31 mouse cellular contexts compared by ENCODE assay signal in genomic region chr16:4892171-4892570, GRCm38 (mm10). TPM values are rescaled to one million over a fixed set of nuclear protein-coding genes. Genes with fewer than 3 reads are reported as not detected.
DNase-seq lines count a peak whose midpoint lies in the region; ATAC-seq and TF ChIP-seq lines count a peak whose summit lies in the region.
"Had no signal": no experiment of that assay in that cellular context is flagged by ENCODE, and none has a peak within 500 bp of the region (broad histone marks: within the 10 kb centered on the region; RNA-seq: fewer than 3 reads in every experiment).

No protein-coding gene starts in this region.

- no peak overlapping the region for H3K9ac ChIP-seq in heart, adult 2 months (ENCODE audit: low read depth, low read length)
- H3K9ac ChIP-seq in liver, adult 2 months (ENCODE audit: low read depth, low read length): no peak overlapping the region
- H3K9ac ChIP-seq in liver, postnatal 0 days (replicated peaks): no peak overlapping the region
- H3K9ac ChIP-seq: embryonic facial prominence, embryonic 15.5 days; forebrain, postnatal 0 days; heart, embryonic 15.5 days; hindbrain, embryonic 14.5 days had no signal

- no peak for TF ChIP-seq POLR2A in heart, adult 2 months (IDR thresholded peaks at IDR 0.05; ENCODE audit: insufficient read depth, low read depth, low read length)
- TF ChIP-seq POLR2A in liver, adult 2 months (IDR thresholded peaks at IDR 0.05; ENCODE audit: extremely low read depth, insufficient read depth, low read length): no peak

- peaks cover 2% of the 10 kb centered on the region; the same call in 1 of the 2 replicates for H3K79me2 ChIP-seq in heart, adult 2 months (replicated peaks; ENCODE audit: control insufficient read depth, insufficient read depth, low read length)
- H3K79me2 ChIP-seq in liver, adult 2 months (ENCODE audit: control insufficient read depth, insufficient read depth, low read length): peaks cover 39% of the 10 kb centered on the region; the same call in 1 of the 2 replicates

- no peaks in the 10 kb centered on the region for H3K9me3 ChIP-seq in liver, postnatal 0 days (ENCODE audit: low read length)
- H3K9me3 ChIP-seq: embryonic facial prominence, embryonic 15.5 days; heart, embryonic 15.5 days had no signal

- no peak for ATAC-seq in liver, postnatal 0 days
- ATAC-seq: CD4-positive, CD25-positive, alpha-beta regulatory T cell, adult 4 months; forebrain, embryonic 14.5 days; forebrain, postnatal 0 days; hindbrain, postnatal 0 days; inflammation-experienced regulatory T-cells, adult 6 months; intestine, embryonic 16.5 days; Patski had no signal

- peak overlapping the region; percentile 54 for H3K27ac ChIP-seq in heart, adult 2 months
- peak overlapping the region; percentile 24; the same call in 1 of the 2 replicates for H3K27ac ChIP-seq in liver, adult 2 months (replicated peaks; ENCODE audit: insufficient read depth, low read depth, low read length)
- no peak overlapping the region for H3K27ac ChIP-seq in liver, postnatal 0 days (ENCODE audit: low read depth)
- H3K27ac ChIP-seq: embryonic facial prominence, embryonic 15.5 days; heart, embryonic 15.5 days; hindbrain, embryonic 14.5 days; hindbrain, postnatal 0 days had no signal

- H3K4me1 ChIP-seq in heart, adult 2 months (ENCODE audit: control insufficient read depth, insufficient read depth, low read length): peaks cover 28% of the 10 kb centered on the region
- peaks cover 47% of the 10 kb centered on the region for H3K4me1 ChIP-seq in liver, adult 2 months (ENCODE audit: control insufficient read depth, insufficient read depth, low read length)
- H3K4me1 ChIP-seq in liver, postnatal 0 days (ENCODE audit: insufficient read depth): peaks cover 61% of the 10 kb centered on the region

- H3K36me3 ChIP-seq in heart, adult 2 months (ENCODE audit: control insufficient read depth, insufficient read depth, low read length): peaks cover 43% of the 10 kb centered on the region
- H3K36me3 ChIP-seq in liver, adult 2 months (ENCODE audit: control insufficient read depth, insufficient read depth, low read length): 0 out of 2 replicates have a peak, but pooled peaks cover 2% of the 10 kb centered on the region
- no peaks in the 10 kb centered on the region for H3K36me3 ChIP-seq in liver, postnatal 0 days (replicated peaks; ENCODE audit: insufficient read depth, low read length)
- H3K36me3 ChIP-seq: heart, embryonic 15.5 days had no signal

- H3K27me3 ChIP-seq in heart, adult 2 months (ENCODE audit: control insufficient read depth, insufficient read depth, low read length): no peaks in the 10 kb centered on the region
- H3K27me3 ChIP-seq in liver, adult 2 months (ENCODE audit: control insufficient read depth, insufficient read depth, low read length): no peaks in the 10 kb centered on the region
- H3K27me3 ChIP-seq in liver, postnatal 0 days (ENCODE audit: insufficient read depth, low read length): no peaks in the 10 kb centered on the region
- H3K27me3 ChIP-seq: embryonic facial prominence, embryonic 15.5 days; heart, embryonic 15.5 days; Patski had no signal

- TF ChIP-seq CTCF in heart, adult 2 months (IDR thresholded peaks at IDR 0.05): no peak
- no peak for TF ChIP-seq CTCF in liver, adult 2 months (IDR thresholded peaks at IDR 0.05; ENCODE audit: low read depth, low read length)
- no peak for TF ChIP-seq CTCF in liver, postnatal 0 days (IDR thresholded peaks at IDR 0.05; ENCODE audit: low read depth)

- no peak for TF ChIP-seq EP300 in heart, adult 2 months (IDR thresholded peaks at IDR 0.05; ENCODE audit: insufficient read depth, low read depth, low read length)
- no peak for TF ChIP-seq EP300 in liver, postnatal 0 days (IDR thresholded peaks at IDR 0.05; ENCODE audit: low read depth)

- intact Hi-C loops in heart, adult 2 months (cut with DNase I): no loop called here
- intact Hi-C loops in left cerebral cortex, postnatal 25 days (cut with DNase I): no loop called here

- DNase-seq in heart, adult 2 months: no peak
- no peak for DNase-seq in heart, adult 9 months (ENCODE audit: low spot score in 2 of 2)
- peak; percentile 99 for DNase-seq in liver, adult 2 months (ENCODE audit: extremely low read depth, low read depth, low spot score)
- no peak for DNase-seq in liver, postnatal 0 days
- peak; percentile 42 for DNase-seq in NIH3T3 (ENCODE audit: low read depth)
- no peak for DNase-seq in left cerebral cortex, postnatal 25 days (ENCODE audit: low spot score in 2 of 2)
- DNase-seq: adrenal gland, adult 2 months; adrenal gland, postnatal 14 days; cerebellum, adult 11 months; cerebellum, adult 2 months; cerebellum, postnatal 10 days; cerebellum, postnatal 36 days; embryo, embryonic 11 days; forebrain, postnatal 0 days; gastrocnemius, postnatal 36 days; heart, postnatal 14 days; heart, postnatal 4 days; kidney, adult 18-20 months had no signal

- WGBS in heart, adult 2 months: 41% methylated on average over 6 of the region's 6 CpGs
- 18% methylated on average over 6 of the region's 6 CpGs for WGBS in liver, adult 2 months
- WGBS in liver, postnatal 0 days (ENCODE audit: insufficient replicate concordance): 70% methylated on average over 6 of the region's 6 CpGs

- H3K4me3 ChIP-seq in heart, adult 2 months: no peak overlapping the region
- no peak overlapping the region for H3K4me3 ChIP-seq in liver, adult 2 months (ENCODE audit: insufficient read depth, low read depth, low read length)
- no peak overlapping the region for H3K4me3 ChIP-seq in liver, postnatal 0 days (ENCODE audit: low read depth, low read length)
- H3K4me3 ChIP-seq: embryonic facial prominence, embryonic 15.5 days; heart, embryonic 15.5 days had no signal

- H3K4me2 ChIP-seq in liver, postnatal 0 days (ENCODE audit: low read depth, low read length): no peak overlapping the region
- H3K4me2 ChIP-seq: embryonic facial prominence, embryonic 15.5 days; heart, embryonic 15.5 days; hindbrain, embryonic 14.5 days had no signal

RNA-seq across cellular contexts. Expression of gene Mgrn1, which starts 6.1 kb away (rescaled TPM):
- 100 to 1,000 TPM; 148 to 168 TPM for total RNA-seq in heart, adult 2 months (2021)
- 274 and 284 TPM in 2 replicates for polyA plus RNA-seq in heart, adult 2 months (2012; rRNA removed)
- 28.2 and 42.8 TPM in 2 replicates for total RNA-seq in liver, adult 2 months (2014; rRNA removed)
- 59.0 and 71.0 TPM in 2 replicates for polyA plus RNA-seq in liver, adult 2 months (2012; rRNA removed)
- 34.8 and 36.7 TPM in 2 replicates for polyA plus RNA-seq in liver, postnatal 0 days (2015; fragmentation: Nextera tagmentation; extraction: Ambion mirVana)
- 100 to 1,000 TPM; 200 to 206 TPM for total RNA-seq in left cerebral cortex, postnatal 25 days (2021)

RNA-seq across cellular contexts. Expression of gene Ubald1, which starts 12.1 kb away (rescaled TPM):
- 10 to 100 TPM; 17.2 to 18.3 TPM for total RNA-seq in heart, adult 2 months (2021)
- polyA plus RNA-seq in heart, adult 2 months (2012; rRNA removed): 18.2 and 24.5 TPM in 2 replicates
- 4.0 and 7.1 TPM in 2 replicates for total RNA-seq in liver, adult 2 months (2014; rRNA removed)
- 13.6 and 15.5 TPM in 2 replicates for polyA plus RNA-seq in liver, adult 2 months (2012; rRNA removed)
- 15.6 and 16.7 TPM in 2 replicates for polyA plus RNA-seq in liver, postnatal 0 days (2015; fragmentation: Nextera tagmentation; extraction: Ambion mirVana)
- total RNA-seq in left cerebral cortex, postnatal 25 days (2021): 10 to 100 TPM; 86.6 to 88.2 TPM

RNA-seq across cellular contexts. Expression of gene Nudt16l1, which starts 46.4 kb away (rescaled TPM):
- 10 to 100 TPM; 16.7 to 17.1 TPM for total RNA-seq in heart, adult 2 months (2021)
- 38.9 and 44.5 TPM in 2 replicates for polyA plus RNA-seq in heart, adult 2 months (2012; rRNA removed)
- 12.2 and 16.2 TPM in 2 replicates for total RNA-seq in liver, adult 2 months (2014; rRNA removed)
- 53.5 and 57.0 TPM in 2 replicates for polyA plus RNA-seq in liver, adult 2 months (2012; rRNA removed)
- 38.9 and 40.2 TPM in 2 replicates for polyA plus RNA-seq in liver, postnatal 0 days (2015; fragmentation: Nextera tagmentation; extraction: Ambion mirVana)
- 10 to 100 TPM; 72.4 TPM for total RNA-seq in left cerebral cortex, postnatal 25 days (2021)

RNA-seq across cellular contexts. Expression of gene 4930562C15Rik, which starts 57.0 kb away (rescaled TPM):
- not detected for total RNA-seq in heart, adult 2 months (2021)
- 0.23 TPM in 1 of 2 replicates, not detected in the other for polyA plus RNA-seq in heart, adult 2 months (2012; rRNA removed)
- total RNA-seq in liver, adult 2 months (2014; rRNA removed): not detected in 2 replicates
- not detected in 2 replicates for polyA plus RNA-seq in liver, adult 2 months (2012; rRNA removed)
- 0.09 TPM in 1 of 2 replicates, not detected in the other for polyA plus RNA-seq in liver, postnatal 0 days (2015; fragmentation: Nextera tagmentation; extraction: Ambion mirVana)
- total RNA-seq in left cerebral cortex, postnatal 25 days (2021): not detected
- total RNA-seq: adrenal gland, adult 2 months; adrenal gland, postnatal 14 days; forebrain, postnatal 0 days; gastrocnemius, adult 8-10 months; gastrocnemius, postnatal 36 days; granulocyte monocyte progenitor cell, adult 5-6 weeks; heart, adult 8-10 months; heart, postnatal 4 days; hindbrain, postnatal 0 days had no signal
- polyA plus RNA-seq: adrenal gland, adult 2 months; cerebellum, adult 2 months; cortical plate, adult 2 months had no signal

Comparison
In these comparisons a context has a peak if more than half of its experiments do, and no peak if none do; other contexts are left out.
1. DNase-seq: peak in liver, adult 2 months (single experiment) and NIH3T3 (single experiment); none in heart, adult 2 months (0 of 2), heart, adult 9 months (0 of 2), liver, postnatal 0 days (single experiment) and left cerebral cortex, postnatal 25 days (0 of 2).
2. RNA of gene Ubald1, which starts 12.1 kb away (total RNA-seq): 86.6 to 88.2 TPM in left cerebral cortex, postnatal 25 days; 17.2 to 18.3 TPM in heart, adult 2 months and 4.0 to 7.1 TPM in liver, adult 2 months; every median in the first group is over 4 times any median in the second.